Mouse (Mus musculus) intestine, postnatal 0 days (tissue): Measurements from ENCODE around the gene Galnt9. TPM values are rescaled to one million over a fixed set of nuclear protein-coding genes. Genes with fewer than 3 reads are reported as not detected.

ENCODE experiments used
- ATAC-seq: fragments of 200-750 bp; cut with Nextera tagmentation; 2 replicates; pipeline ENCODE4 v1.8.0; 2017; ENCODE audit warnings: mild to moderate bottlenecking, moderate TSS enrichment, moderate library complexity
- H3K27ac ChIP-seq: fragments of 300-500 bp; sonication (generic); 2 replicates; pipeline ENCODE4 v1.5.1; 2014; ENCODE audit warnings: mild to moderate bottlenecking, low read depth, low read length, moderate library complexity
- H3K27me3 ChIP-seq: fragments of 300-500 bp; sonication (generic); replicated peaks from 2 replicates; pipeline ENCODE4 v1.6.1; 2014; ENCODE audit warnings: low read length, mixed read lengths; ENCODE audit not compliant: control insufficient read depth, insufficient read depth
- H3K36me3 ChIP-seq: fragments of 300-500 bp; sonication (generic); 2 replicates; pipeline ENCODE4 v1.6.1; 2014; ENCODE audit warnings: mild to moderate bottlenecking, moderate library complexity; ENCODE audit not compliant: control insufficient read depth, insufficient read depth
- H3K4me1 ChIP-seq: fragments of 300-500 bp; sonication (generic); replicated peaks from 2 replicates; pipeline ENCODE4 v1.6.1; 2014; ENCODE audit warnings: antibody characterized with exemption, low read length, mixed read lengths; ENCODE audit not compliant: control insufficient read depth, insufficient read depth
- H3K4me2 ChIP-seq: fragments of 300-500 bp; sonication (generic); replicated peaks from 2 replicates; pipeline ENCODE4 v1.6.1; 2014; ENCODE audit warnings: low read depth, mild to moderate bottlenecking, moderate library complexity
- H3K4me3 ChIP-seq: fragments of 300-500 bp; sonication (generic); 2 replicates; pipeline ENCODE4 v1.5.1; 2014; ENCODE audit warnings: low read depth, low read length
- H3K9ac ChIP-seq: fragments of 300-500 bp; sonication (generic); 2 replicates; pipeline ENCODE4 v1.6.1; 2014; ENCODE audit warnings: mild to moderate bottlenecking, low read depth, low read length
- H3K9me3 ChIP-seq: fragments of 300-500 bp; sonication (generic); 2 replicates; pipeline ENCODE4 v1.6.1; 2016; ENCODE audit warnings: mixed run types; ENCODE audit not compliant: control insufficient read depth
- CTCF ChIP-seq: sonication (generic); IDR thresholded peaks from 2 replicates; pipeline ENCODE4 v1.5.1; 2016; ENCODE audit warnings: low read depth, mild to moderate bottlenecking, control low read depth, antibody characterized with exemption, moderate library complexity
- WGBS: fragments of 180-500 bp; shearing (Covaris S2); extraction: QIAGEN DNeasy Blood & Tissue Kit; methylation state at CpG from one replicate; pipeline ENCODE4 v1.1.7; 2014; 5-methylcytosine and 5-hydroxymethylcytosine counted together
- polyA plus RNA-seq: library from polyadenylated mRNA; unstranded; fragments of >200 nt; fragmentation: Nextera tagmentation; extraction: Ambion mirVana; gene quantifications from 2 replicates; pipeline ENCODE4 v1.2.1, GENCODE M21; 2015

The Galnt9 gene
- polyA plus RNA-seq, 1 experiment from 2014 or later = 0.31 TPM

DNA sequence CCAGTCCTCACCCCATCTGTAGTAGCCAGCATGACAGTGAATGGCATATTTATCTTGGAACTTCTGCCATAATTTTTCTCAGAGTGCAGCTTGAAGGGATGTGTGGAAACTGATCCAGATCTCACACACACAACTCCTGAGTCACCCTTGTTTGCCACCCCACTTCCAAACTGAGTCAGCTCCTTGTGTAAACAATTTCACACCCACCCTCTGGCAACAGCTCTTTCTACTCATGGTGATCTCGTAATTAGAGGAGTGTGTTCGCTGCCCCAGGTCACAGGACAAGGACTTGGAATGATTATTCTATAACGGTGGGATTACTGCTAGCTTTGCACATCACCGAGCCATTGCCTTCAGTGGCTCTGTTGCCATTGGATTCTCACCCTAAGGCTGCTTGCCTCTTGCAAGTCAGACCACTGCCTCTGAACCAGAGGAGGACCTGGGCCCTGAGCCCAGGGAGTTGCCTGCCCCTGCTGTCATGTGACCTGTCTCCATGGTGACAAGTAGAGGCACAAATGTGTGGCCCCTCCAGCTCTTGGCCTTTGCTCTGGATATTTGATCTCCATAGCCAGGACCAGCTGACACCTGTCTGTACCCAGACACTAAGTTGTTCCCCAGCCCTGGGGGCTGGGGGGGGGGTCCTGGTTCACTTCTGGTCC is 21.0 kb downstream of the Galnt9 start:
- H3K9ac ChIP-seq = no peak overlapping the region
- H3K27me3 ChIP-seq = no peaks in the 10 kb centered on the region
- H3K4me2 ChIP-seq = no peak overlapping the region
- no peak overlapping the region for H3K27ac ChIP-seq
- TF ChIP-seq CTCF = no peak
- 24% methylated on average over 4 of the region's 4 CpGs for WGBS
- H3K36me3 ChIP-seq = no peaks in the 10 kb centered on the region
- no peaks in the 10 kb centered on the region for H3K9me3 ChIP-seq
- ATAC-seq = no peak
- no peak overlapping the region for H3K4me3 ChIP-seq
- no peaks in the 10 kb centered on the region for H3K4me1 ChIP-seq

- H3K9me3 ChIP-seq = no peaks in the 10 kb centered on the region
- H3K4me3 ChIP-seq = no peak overlapping the region
- no peak overlapping the region for H3K27ac ChIP-seq
- H3K36me3 ChIP-seq = no peaks in the 10 kb centered on the region
- no peaks in the 10 kb centered on the region for H3K4me1 ChIP-seq
- WGBS = 75% methylated on average over 2 of the region's 2 CpGs
- H3K4me2 ChIP-seq = no peak overlapping the region
- no peak for ATAC-seq
- H3K9ac ChIP-seq = no peak overlapping the region
- TF ChIP-seq CTCF = no peak
- no peaks in the 10 kb centered on the region for H3K27me3 ChIP-seq
Observed at GRCm38 (mm10) chr5:110567547-110567946, 23.4 kb downstream of the Galnt9 start.

- Histone ChIP-seq H3K4me3 (no peak overlapping the region), H3K27me3 (no peaks in the 10 kb centered on the region), H3K36me3 (no peaks in the 10 kb centered on the region), H3K9ac (no peak overlapping the region), H3K4me1 (no peaks in the 10 kb centered on the region), H3K9me3 (no peaks in the 10 kb centered on the region), H3K4me2 (no peak overlapping the region), H3K27ac (no peak overlapping the region)
- no peak for TF ChIP-seq CTCF
- 73% methylated on average over 6 of the region's 6 CpGs for WGBS
- no peak for ATAC-seq
Observed at GRCm38 (mm10) chr5:110574888-110575287, 30.7 kb downstream of the Galnt9 start.

- Histone ChIP-seq H3K9me3 (no peaks in the 10 kb centered on the region), H3K27ac (no peak overlapping the region), H3K9ac (no peak overlapping the region), H3K27me3 (no peaks in the 10 kb centered on the region), H3K36me3 (no peaks in the 10 kb centered on the region), H3K4me2 (no peak overlapping the region), H3K4me3 (no peak overlapping the region), H3K4me1 (no peaks in the 10 kb centered on the region)
- TF ChIP-seq CTCF = no peak
- 90% methylated on average over 4 of the region's 4 CpGs for WGBS
- no peak for ATAC-seq
Observed at GRCm38 (mm10) chr5:110579296-110579695, 35.1 kb downstream of the Galnt9 start.

GRCm38 (mm10) chr5:110580569-110581239 is 36.5 kb downstream of the Galnt9 start:
- no peak for ATAC-seq
- WGBS = 83% methylated on average over 19 of the region's 19 CpGs

GRCm38 (mm10) chr5:110582647-110583538 is 38.7 kb downstream of the Galnt9 start:
- no peak overlapping the region for H3K4me3 ChIP-seq
- H3K9ac ChIP-seq = no peak overlapping the region
- H3K27me3 ChIP-seq = no peaks in the 10 kb centered on the region
- H3K4me1 ChIP-seq = no peaks in the 10 kb centered on the region
- H3K27ac ChIP-seq = no peak overlapping the region
- H3K9me3 ChIP-seq = no peaks in the 10 kb centered on the region
- no peaks in the 10 kb centered on the region for H3K36me3 ChIP-seq
- no peak for TF ChIP-seq CTCF
- 66% methylated on average over 10 of the region's 10 CpGs for WGBS
- ATAC-seq = no peak
- H3K4me2 ChIP-seq = no peak overlapping the region

More at GRCm38 (mm10) chr5:110580569-110581239, 36.5 kb downstream of the Galnt9 start:
- Histone ChIP-seq H3K4me2 (no peak overlapping the region), H3K27ac (no peak overlapping the region), H3K36me3 (no peaks in the 10 kb centered on the region), H3K27me3 (no peaks in the 10 kb centered on the region), H3K9ac (no peak overlapping the region), H3K4me1 (no peaks in the 10 kb centered on the region), H3K4me3 (no peak overlapping the region), H3K9me3 (no peaks in the 10 kb centered on the region)
- no peak for TF ChIP-seq CTCF
